Mouse (Mus musculus) ES-Bruce4 (cell line): ENCODE measurements at regions not wholly inside any gene's neighbourhood (a gene's known extent, or its start where the extent isn't known, plus 50 kb on each side); places are given as distances from the start of the nearest gene placed in this dataset.

ENCODE experiments used
- CTCF ChIP-seq: IDR thresholded peaks from one replicate; pipeline ENCODE4 v1.8.1; 2011; ENCODE audit warnings: low read depth, low read length
- POLR2A ChIP-seq: IDR thresholded peaks from one replicate; pipeline ENCODE4 v1.8.1; 2011; ENCODE audit warnings: low read length; ENCODE audit not compliant: insufficient read depth

- no peak for TF ChIP-seq CTCF
- TF ChIP-seq POLR2A = no peak
Observed at GRCm38 (mm10) chr5:89991568-89991967, 108.4 kb upstream of the Adamts3 start.
